Mouse (Mus musculus): Measurements from ENCODE around the gene Srpx.

Gene Srpx

DNA sequence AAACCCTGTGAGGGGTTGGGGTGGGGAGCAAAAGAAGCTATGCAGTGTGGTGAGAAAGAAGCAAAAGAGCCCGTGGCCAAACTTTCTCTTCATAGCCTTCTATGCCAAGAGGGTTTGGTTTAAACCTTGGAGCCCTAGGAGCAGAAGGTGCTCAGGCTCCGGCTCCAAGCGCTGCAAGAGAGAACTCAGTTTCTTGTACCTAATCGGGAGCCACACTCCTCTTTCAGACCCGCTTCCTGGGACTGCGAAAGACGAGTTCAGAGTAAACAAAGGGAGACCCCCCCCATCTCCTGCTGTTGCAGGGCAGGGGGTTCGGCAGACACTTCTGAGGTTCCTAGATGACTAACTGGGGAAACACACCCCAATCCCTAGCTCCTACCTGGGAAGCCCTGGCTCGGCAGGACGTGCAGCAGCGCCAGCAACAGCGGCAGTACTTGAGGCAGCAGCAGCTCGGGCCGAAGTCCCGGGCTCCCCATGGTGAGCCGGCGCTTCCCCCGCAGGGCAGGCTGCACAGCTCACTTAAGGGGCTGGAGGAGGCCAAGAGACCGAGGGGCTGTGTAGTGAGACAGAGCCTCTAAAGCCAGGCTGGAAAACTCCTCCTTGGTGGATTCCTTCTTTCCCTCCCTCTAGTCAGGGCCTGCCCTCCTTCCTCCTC is at the start of gene Srpx:
Gene Srpx (minus strand): TSS at position 645 of the 655 bp plus-strand sequence.
- DNase-seq (ENCODE audit: low read depth, low spot score): no peak

- DNase-seq (ENCODE audit: low read depth, low spot score): no peak
Observed at GRCm38 (mm10) chrX:10152390-10152789, 34.9 kb upstream of the Srpx start.

DNA sequence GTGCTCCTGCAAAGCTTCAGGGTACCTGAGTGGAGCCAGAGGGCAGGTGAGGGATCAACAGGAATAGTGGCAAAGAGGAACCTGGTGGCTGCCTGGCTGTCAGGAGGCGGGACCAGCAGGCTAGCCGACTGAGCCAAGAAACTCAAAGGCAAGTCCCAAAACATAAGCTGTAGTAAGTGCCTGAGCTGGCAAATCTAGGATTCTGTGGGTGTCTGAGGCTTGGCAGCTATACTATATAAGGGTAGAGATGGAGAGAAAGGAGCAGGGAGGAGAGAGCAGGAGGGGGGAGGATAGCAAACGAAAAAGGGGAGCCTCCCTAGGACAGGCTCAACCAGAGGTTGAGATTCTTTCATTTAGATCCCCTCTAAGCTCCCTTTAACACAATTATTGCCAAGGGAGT is 1.7 kb downstream of the Srpx start:
- no peak for DNase-seq (ENCODE audit: low read depth, low spot score)

GRCm38 (mm10) chrX:10110736-10111135 is 6.8 kb downstream of the Srpx start:
- DNase-seq (ENCODE audit: low read depth, low spot score): no peak

DNA sequence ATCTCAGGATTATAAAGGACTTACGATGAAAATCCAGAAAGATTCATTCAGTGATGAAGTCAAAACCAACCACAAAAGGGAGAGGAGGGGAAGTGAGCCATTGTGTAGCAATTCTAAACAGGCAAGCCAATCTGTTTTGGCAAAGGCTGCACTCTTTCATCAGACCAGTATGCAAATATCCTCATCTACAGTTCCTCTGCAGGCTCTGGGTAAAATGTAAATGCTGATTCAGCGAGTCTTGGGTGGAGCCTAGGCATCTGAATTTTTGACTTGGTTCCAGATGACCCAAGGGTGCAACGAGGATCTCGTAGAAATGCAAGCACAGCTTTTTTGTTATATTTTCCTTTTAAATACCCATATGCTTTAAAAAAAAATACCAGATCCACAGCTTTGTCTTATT is 9.0 kb downstream of the Srpx start:
- no peak for DNase-seq (ENCODE audit: low read depth, low spot score)

DNA sequence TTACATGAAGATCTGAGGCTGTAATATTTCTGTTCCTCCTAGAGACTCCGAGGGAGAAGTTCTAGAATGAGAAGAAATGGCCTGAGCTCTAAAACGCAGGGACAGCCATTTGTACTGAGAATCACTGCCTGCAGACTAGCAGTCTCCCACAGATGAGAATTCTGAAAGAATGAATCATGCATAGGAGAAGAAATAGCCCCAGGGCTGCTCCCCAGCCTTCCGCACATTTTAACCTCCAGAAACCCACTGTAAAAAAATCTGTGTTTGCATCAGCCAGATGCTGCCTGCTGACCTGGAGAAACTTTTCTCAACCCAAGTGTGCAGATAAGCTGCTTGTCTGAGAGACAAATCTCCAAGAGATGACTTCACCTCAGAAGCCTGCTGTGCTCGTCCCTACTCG is 12.0 kb downstream of the Srpx start:
- no peak for DNase-seq (ENCODE audit: low read depth, low spot score)

DNA sequence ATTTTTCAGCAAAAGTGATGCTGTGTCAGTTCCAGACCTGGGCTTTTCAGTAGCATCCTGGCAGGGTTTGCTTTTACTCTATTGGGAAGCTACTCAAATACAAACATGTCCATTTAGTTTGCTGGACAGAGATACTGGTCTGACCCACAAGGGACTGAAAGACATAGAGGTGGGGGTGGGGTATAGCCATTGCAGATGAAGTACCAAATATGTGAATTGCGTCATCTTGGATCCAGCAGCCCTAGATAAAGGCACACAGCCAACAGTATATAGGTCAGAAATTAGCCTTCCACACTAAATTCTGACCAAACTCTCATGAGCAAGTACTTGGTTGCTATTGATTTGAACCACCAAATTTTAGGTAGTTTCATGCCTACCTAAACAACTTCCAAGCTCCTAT is 14.8 kb downstream of the Srpx start:
- no peak for DNase-seq (ENCODE audit: low read depth, low spot score)

DNA sequence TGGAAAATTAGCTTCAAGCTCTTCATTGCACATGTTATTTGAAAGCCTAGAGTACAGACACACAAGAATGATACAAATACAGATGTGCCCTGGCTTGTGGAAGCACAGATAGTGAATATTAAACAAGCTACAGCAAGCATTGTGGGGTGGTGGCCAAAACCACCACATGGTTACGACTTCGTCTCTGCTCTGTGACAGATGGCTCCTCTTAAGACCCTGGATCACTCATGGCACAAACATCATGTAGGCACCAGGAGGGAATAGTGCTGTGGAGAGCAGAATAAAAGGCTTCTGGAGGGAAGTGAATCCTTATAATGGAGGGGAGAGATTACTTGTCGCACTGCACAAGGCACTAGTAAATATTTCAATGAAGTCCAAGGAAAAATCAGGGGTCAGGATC is 21.7 kb downstream of the Srpx start:
- no peak for DNase-seq (ENCODE audit: low read depth, low spot score)

- no peak for DNase-seq (ENCODE audit: low read depth, low spot score)
Observed at GRCm38 (mm10) chrX:10080385-10080784, 37.1 kb downstream of the Srpx start.

GRCm38 (mm10) chrX:10079981-10080380 is 37.5 kb downstream of the Srpx start:
- DNase-seq (ENCODE audit: low read depth, low spot score): no peak

- no peak for DNase-seq (ENCODE audit: low read depth, low spot score)
Observed at GRCm38 (mm10) chrX:10073966-10074365, 43.5 kb downstream of the Srpx start.

- DNase-seq (ENCODE audit: low read depth, low spot score): no peak
Observed at GRCm38 (mm10) chrX:10071529-10071928, 46.0 kb downstream of the Srpx start.

- DNase-seq (ENCODE audit: low read depth, low spot score): peak; percentile 0
Observed at GRCm38 (mm10) chrX:10070689-10071088, 46.8 kb downstream of the Srpx start.

DNA sequence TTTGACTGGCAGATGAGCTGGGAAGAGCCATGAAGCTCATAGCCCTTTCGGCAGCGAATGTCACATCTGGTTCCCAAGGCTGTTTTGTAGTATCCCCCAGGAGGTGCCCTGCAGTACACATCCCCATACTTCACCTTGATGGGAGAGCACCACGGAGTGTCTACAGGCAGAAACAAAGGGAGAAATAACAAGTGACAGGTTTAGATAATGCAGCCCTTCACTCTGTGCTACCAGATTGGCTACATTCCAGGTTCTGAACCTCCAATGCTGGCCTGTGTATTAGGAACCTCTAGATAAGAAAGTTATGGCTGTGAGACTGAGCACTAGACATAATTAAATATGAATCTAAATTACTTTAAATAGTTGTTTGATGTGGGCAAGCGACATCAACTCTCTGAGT is 48.1 kb downstream of the Srpx start:
- DNase-seq (ENCODE audit: low read depth, low spot score): no peak

DNA sequence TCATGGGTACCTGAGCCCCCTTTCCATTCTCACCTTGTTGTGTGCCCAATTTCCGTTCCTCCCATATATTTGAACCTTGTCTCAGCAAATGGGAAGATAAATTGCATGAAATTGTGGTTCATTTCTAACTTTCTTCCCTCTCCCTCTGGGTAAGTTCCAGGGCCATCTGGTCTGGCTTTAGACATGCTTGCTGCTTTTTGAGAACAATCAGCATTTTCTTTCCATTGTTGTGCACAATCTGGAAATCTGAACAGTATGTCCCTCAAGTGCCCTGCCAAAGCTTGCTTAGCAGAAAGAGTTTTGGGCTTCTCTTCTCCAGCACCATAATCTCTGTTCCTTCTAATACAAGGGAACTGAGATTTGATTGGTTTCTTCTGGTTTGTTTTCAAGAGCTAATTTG is 53.7 kb downstream of the Srpx start:
- no peak for DNase-seq (ENCODE audit: low read depth, low spot score)

GRCm38 (mm10) chrX:10063361-10063760 is 54.1 kb downstream of the Srpx start:
- no peak for DNase-seq (ENCODE audit: low read depth, low spot score)

DNA sequence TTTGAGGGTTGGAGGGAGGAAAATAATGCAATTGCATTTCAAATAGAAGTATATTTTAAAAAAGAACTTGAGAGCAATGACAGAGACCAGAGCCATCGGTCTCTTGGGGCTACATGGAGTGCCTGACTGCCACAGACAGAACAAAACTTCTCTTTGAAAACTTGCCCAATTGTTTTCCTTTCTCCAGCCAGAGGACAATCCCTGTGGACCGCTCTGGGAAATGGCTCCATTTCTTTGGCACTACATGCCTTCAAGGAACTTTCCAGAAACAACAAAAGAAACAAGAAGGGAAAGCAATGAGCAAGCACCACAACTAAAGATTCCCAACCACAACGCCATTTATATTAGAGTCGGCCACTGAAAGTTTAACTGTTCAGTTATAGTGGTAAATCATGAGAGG is 55.3 kb downstream of the Srpx start:
- DNase-seq (ENCODE audit: low read depth, low spot score): no peak

GRCm38 (mm10) chrX:10034666-10035065 is 82.8 kb downstream of the Srpx start:
- no peak for DNase-seq (ENCODE audit: low read depth, low spot score)

DNA sequence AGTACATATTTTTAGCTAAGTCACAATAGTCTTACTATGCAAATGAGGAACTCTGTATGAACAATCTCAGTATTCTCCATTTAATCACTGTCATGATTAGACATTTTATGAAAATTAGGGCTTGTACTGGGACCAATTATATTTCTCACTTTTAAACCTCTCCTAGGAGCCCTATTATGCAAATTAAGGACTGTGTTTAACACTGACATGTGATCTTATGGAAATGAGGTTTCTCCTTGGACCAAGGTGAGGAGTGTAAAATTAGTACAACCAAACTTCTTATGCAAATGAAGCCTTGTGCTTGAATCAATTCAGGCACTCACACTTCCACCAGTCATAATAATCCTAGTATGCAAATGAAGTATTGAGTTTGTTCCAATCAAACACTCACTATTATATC is 107.3 kb downstream of the Srpx start:
- DNase-seq (ENCODE audit: low read depth, low spot score): no peak

- no peak for DNase-seq (ENCODE audit: low read depth, low spot score)
Observed at GRCm38 (mm10) chrX:10007675-10008270, 109.7 kb downstream of the Srpx start.

- no peak for DNase-seq (ENCODE audit: low read depth, low spot score)
Observed at GRCm38 (mm10) chrX:10005946-10006345, 111.6 kb downstream of the Srpx start.

DNA sequence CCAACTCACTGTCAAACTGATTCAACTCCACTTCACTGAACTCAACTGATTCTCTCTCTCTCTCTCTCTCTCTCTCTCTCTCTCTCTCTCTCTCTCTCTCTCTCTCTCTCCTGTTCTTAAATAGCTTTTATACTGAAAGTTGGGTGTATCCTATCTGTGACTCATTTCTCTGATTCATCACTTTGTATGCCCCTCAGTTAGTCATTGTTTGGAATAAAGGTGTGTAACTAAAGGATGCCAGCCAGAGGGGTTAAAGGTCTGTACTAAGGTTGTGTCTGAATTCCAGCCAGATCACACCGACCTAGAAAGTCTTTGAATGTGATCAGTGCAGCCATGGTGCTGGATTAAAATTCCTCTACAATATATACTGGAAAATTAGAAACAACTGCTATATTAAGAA is 116.8 kb downstream of the Srpx start:
- no peak for DNase-seq (ENCODE audit: low read depth, low spot score)

Measured in CD4-positive, CD25-positive, alpha-beta regulatory T cell, adult 2 months (primary cell).